Comparison of ENCODE assay signal across 13 mouse cellular contexts in the genomic region with DNA sequence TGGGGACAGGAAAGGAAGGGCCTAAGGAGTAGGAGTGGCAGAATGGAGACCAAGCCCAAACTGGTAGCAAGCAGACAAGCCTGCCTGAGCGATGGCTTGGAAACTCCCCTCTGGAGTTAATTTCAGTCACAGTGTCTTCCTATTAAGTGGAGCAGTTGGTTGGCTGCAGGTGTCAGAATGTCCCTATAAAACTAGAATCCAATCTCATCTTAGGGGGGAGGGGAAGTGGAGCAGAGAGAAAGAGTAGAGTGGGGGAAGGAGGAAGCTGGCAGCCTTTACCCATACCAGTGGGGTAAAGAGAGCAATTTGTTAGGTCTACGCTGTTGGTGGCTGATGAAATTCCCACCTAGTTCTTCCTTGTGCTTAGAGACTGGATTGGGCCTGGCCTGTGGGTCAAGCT.
"Had no signal": no experiment of that assay in that cellular context is flagged by ENCODE, and none has a peak within 500 bp of the region (broad histone marks: within the 10 kb centered on the region; RNA-seq: fewer than 3 reads in every experiment).

No protein-coding gene starts in this region.

- H3K9me3 ChIP-seq: limb, embryonic 12.5 days; liver, embryonic 13.5 days; lung, embryonic 15.5 days; midbrain, embryonic 12.5 days; stomach, embryonic 15.5 days had no signal

- H3K36me3 ChIP-seq: limb, embryonic 12.5 days; liver, embryonic 13.5 days; lung, embryonic 15.5 days; midbrain, embryonic 12.5 days; stomach, embryonic 15.5 days had no signal

- H3K27me3 ChIP-seq: liver, embryonic 13.5 days; lung, embryonic 15.5 days; midbrain, embryonic 12.5 days; stomach, embryonic 15.5 days had no signal

- DNase-seq: kidney, adult 2 months; kidney, postnatal 25 days; liver; liver, embryonic 13.5 days; liver, postnatal 0 days; lung, postnatal 14 days; right cerebral cortex, postnatal 14 days; thymus, adult 2 months; thymus, postnatal 25 days had no signal

- H3K4me2 ChIP-seq: limb, embryonic 12.5 days; liver, embryonic 13.5 days; lung, embryonic 15.5 days; midbrain, embryonic 12.5 days; stomach, embryonic 15.5 days had no signal

- ATAC-seq: liver, postnatal 0 days had no signal

- H3K27ac ChIP-seq: limb, embryonic 12.5 days; liver, embryonic 13.5 days; lung, embryonic 15.5 days; midbrain, embryonic 12.5 days; stomach, embryonic 15.5 days had no signal

- H3K4me1 ChIP-seq: limb, embryonic 12.5 days; liver, embryonic 13.5 days; lung, embryonic 15.5 days; stomach, embryonic 15.5 days had no signal

- H3K9ac ChIP-seq: limb, embryonic 12.5 days; liver, embryonic 13.5 days; liver, postnatal 0 days; lung, embryonic 15.5 days; midbrain, embryonic 12.5 days; stomach, embryonic 15.5 days had no signal

- H3K4me3 ChIP-seq: limb, embryonic 12.5 days; liver, embryonic 13.5 days; lung, embryonic 15.5 days; midbrain, embryonic 12.5 days; stomach, embryonic 15.5 days had no signal
